Mouse (Mus musculus) spleen, postnatal 4 days (tissue): ENCODE results near the gene Cdca7l.
"Not testable (repeated sequence)": the region's sequence is repeated elsewhere in the genome, so short reads cannot be mapped to it uniquely, and the experiment has no call there.

Experiments
- DNase-seq, 2 experiments: peaks; one replicate each; pipeline ENCODE4 v3.0.0; 2022; ENCODE audit warnings: low spot score in 2 of 2

The Cdca7l gene

DNA sequence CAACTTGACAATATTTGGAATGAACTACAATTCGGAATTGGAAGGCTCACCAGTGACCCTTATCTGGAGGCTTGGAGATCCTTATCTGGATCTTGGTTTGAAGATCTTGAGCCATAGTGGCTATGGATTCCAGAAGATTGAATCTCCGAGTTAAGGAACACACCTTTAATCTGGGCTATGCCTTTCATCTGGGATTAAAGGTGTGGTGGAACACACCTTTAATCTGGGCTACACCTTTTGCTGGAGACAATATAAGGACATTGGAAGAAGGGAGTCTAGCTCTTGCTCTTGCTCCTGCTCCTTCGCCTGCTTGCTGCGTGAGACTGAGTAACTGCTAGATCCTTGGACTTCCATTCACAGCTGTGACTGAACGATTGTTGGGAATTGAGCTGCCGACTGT is at the start of gene Cdca7l:
TSS of gene Cdca7l (plus strand) at position 301 of the 400 bp plus-strand sequence.
- not testable (repeated sequence) for DNase-seq

DNA sequence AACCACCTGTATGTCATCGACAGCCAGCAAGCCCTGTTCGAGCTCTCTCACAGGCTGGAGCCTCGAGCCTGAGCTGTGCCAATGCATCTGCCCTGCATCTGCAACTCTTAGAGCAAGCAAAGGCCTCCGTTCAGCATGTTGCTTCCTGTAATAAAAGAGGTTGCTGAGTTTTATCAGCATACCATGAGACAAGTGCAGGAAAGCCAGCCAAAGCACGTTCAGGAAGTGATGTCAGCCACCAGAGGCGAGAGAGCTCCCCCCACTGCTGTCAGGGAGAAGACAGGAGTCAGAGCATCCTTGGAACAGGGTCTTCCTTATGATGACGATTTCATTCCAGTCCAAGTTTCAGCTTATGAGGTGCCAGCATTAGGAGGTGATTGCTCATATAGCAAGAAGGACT is 48.1 kb upstream of the Cdca7l start:
- DNase-seq = no peak

DNA sequence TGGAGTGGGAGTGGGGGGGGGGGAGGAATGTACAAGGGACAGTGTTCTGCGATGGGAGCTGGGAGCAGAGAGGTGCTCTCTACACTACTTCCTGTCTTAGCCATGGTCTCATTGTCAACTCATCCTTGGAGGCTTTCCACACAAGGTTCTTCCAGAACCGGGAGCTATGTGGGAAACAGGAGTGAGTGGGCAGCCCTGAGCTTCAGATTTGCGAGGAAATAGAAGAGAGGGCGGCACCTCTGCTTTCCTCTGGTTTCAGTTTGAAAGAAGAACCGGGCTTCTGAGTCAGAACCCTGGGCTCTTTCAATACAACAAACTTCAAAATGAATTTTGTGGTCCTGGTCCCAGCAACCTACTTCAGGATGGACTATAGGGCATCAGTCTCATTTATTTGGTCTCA is 43.7 kb upstream of the Cdca7l start:
- no peak for DNase-seq

DNA sequence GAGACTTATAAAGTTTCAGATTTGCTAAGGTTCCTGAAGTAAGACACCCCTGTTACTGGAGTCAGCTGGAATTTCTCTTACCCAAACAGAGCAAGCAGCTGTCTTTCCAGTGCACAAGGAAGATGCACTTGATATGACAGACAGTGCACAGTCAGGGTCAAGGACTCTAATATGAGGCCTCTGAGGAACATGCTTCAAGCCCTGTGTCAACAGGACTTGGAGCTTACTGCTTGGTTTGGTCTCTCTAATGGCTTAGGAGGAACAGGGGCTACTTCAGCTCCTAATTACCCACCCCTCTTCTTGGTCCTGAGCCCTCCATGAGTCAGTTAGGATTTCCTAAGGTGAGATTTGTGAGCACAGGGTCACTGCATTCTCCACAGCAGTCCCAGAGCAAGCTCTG is 43.2 kb upstream of the Cdca7l start:
- no peak for DNase-seq

DNA sequence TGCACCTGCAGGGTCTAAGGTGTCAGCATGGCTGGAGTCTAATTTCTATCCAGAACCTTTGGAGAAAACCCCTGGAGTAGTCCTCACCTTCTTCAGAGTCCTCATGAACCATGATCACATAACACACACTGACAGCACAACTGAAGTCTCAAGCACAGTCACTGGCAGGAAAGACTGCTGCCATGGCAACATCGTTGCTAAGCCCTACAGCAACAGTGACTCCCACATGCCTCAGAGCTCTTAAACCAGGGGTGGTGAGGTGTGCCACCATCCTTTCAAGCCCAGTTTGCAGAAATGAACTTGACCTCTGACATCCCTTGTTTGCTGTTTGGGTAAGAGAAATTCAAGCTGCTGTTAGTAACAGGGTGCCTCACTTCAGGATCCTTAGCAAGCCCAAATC is 42.4 kb upstream of the Cdca7l start:
- no peak for DNase-seq

DNA sequence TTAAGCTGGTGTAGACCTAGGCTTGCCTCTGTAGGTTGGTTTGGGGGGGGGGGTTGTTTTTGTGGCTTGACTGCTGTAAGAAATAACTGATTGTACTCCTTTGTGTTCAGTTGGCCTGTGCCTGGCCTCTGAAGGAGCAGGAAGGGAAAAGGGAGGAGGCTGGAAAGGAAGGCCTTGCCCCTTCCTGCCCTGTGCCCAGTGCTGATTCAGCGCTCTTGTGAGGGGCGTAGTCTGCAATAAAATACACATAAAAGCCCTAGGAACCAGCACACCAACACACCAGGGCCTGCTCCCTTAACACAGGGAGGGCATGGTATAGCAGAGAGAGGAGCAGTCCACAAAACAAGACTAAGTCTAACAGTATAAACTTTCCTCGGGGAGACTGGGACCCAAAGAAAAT is 40.8 kb upstream of the Cdca7l start:
- DNase-seq = no peak

DNA sequence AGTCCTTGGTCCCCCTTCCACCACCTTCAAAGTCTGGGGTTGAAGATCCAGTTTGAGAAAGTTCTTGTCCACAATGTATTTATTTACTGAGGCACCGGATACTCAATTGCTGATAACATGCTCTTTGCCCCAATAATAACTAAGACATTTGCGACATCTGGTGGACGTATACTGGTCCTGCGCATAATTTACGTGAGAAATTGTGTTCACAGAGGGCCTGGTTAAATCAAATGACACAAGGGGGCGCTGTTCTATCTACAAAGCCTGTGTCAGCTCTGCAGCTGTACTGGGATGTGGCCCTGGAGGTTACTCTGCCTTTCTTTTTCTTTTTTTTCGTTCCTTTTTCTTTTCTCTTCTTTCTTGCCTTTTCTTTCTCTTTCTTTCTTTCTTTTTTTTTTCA is 39.2 kb upstream of the Cdca7l start:
- DNase-seq = peak; percentile 67 to 75

DNA sequence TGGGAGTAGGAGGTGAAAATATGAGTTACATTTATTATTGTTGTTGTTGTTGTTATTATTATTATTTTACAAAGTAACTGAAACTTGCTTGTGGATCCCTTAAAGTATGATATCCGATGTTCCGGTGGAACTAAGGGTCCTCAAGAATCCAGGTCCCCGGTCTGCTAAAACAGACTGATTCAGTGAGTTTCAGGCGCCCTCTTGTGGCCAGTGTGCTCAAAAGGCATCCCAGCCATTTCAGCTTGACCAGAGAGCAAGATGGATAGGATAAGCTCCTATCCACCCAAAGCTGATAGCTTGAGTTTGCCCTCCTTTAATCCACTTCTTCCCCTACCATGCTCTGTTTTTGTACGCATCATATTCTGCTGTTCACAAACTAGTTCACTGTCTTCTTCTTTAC is 35.0 kb upstream of the Cdca7l start:
- peak; percentile 43 to 80 for DNase-seq

DNA sequence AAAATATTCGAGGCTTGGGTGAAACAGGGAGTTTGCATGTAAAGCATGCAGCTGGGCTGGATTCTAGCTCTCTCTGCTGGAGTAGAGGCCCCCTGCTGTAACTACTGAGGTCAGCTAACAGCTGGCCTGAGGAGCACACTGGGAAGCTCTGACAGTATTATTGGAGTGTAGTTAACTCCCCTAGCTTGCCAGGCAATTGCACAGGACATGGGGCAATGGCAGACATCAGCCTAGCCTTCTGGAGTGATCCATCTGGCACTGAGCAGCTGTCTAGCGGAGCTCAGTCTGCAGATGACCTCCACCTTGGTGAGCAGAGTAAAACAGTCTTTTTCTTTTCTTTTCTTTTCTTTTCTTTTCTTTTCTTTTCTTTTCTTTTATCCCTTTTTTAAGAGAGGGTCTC is 33.9 kb upstream of the Cdca7l start:
- no peak for DNase-seq

DNA sequence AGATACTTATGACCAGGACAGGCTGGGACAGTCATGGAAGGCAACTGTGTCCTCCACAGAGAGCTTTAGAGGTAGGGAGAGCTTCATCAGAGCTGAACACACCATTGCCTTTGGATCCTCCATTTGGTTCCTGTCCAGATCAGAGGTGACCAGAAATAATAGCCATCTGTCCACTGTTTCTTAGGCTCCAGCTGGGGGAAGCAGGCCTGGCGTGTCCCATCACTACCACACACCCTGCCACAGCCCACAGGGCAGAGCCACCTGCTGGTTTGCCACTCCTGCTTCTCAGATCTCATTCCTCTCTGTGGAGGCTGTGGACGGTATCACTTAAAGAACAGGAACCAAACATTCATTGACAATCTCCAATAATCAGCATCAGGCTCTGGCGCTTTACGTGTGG is 32.9 kb upstream of the Cdca7l start:
- no peak for DNase-seq

DNA sequence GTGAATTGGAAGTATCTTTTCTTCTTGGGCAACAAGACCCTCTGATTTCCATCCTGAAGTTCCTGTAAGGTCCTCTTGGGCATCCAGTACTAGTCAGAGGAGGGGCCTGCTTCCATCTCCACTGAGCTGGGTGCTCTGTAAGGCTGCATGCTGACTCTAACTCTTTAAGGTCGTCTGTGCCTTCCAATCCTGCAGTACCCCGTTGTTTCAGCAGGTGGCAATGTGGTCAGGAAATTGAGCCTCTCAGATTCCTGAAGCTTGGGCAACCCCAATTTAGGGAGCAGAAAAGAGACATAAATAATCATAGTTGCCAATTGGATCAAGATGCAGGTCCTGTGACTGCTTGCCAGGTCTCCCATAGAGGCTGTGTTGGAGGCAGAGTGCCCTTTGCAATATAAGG is 31.5 kb upstream of the Cdca7l start:
- peak; percentile 42 to 81 for DNase-seq

DNA sequence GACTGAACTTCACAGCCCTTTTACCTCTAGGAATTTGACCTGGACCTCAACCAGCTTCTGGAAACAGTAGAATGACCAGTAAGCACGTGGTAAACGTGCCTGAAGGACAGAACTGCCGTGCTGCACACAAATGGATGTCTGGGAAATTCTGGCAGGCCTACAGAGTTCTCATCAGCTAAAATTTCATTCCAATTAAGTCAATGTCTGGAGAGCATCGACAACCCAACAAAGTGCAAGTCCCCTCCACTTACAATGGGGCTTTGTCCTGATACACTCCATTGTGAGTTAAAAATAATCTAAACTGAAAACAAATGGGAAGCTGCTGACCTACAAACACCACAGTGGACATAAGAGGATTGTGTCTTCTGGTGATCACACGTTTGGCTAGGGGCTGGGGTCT is 27.2 kb upstream of the Cdca7l start:
- no peak for DNase-seq

DNA sequence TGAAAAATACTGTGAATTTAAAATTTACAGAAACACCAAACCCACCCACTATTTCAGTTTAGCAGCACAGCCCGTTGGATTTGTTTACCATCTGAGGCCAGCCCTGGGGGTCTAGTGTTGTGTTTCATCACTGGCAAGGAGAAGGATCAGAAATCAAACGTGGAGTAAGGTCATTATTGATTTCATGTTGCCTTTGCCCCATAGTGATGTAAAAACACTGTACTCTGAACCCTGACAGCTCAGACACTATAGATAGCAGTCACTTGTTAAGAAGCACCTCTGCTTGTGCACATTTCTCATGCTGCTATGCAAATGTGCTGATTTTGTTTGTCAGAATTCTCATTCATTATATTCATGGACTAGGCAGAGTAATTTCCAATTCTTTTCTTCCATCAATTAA is 22.7 kb upstream of the Cdca7l start:
- DNase-seq = no peak

DNA sequence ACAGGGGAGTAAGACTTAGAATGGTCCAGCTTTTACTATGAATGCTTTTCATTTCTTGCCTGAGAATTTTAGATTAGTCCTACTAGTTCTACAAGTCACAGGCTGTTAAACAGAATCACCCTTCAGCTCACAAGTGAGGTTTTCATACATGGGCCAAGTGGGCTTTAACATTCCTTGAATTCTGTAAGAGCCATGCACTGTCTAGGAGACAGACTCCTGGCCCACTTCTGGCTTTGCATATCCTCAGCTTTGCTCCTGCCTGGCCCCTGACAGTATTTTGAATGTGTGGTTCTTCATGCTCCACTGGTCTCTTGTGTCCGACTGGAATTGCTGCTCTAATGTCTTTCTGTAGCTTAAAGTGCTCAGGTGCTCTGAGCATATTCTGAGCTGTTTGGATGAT is 20.7 kb upstream of the Cdca7l start:
- DNase-seq = no peak

DNA sequence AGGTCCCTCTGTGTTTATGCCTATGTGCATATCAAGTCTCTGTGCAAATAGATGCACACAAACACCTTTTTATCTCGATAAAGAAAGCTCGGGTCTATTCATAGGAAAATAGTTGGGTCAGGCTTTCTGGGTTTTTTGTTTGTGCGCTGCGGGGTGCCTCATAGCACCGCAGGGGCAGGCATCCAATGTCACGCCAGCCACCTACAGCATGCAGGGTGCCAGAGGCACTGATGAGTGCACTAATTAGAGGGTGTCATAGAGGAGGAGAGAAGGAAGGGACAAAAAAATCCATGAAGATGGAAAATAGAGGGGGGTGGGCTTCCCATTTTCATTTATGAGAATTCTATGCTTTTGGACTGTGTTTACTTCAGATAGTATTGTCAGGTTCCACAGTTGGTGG is 17.5 kb upstream of the Cdca7l start:
- DNase-seq = no peak

DNA sequence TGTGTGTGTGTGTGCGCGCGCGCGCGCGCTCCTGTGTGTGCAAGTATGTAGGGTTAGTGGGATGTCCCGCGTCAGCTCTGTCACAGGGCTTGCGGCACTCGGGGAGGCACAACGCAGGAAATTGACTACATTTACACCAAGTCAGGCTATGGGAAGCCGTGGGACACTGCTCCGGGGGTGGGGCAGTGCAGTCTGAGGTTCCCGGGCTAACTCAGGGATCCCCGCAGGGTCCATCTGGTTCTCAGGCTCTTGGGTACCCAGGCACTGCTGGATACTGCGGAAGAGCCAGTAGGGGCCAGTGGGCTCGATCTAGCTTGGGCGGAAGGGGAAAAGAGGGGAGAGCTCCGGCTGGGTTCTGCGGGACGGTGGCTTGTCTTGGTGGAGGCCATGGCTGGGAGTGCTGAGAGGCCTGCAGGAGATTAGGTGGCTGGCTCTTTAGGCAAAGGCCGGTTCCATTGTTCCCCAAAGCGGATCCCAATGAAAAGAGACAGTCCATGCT is 15.5 kb upstream of the Cdca7l start:
- DNase-seq = no peak

DNA sequence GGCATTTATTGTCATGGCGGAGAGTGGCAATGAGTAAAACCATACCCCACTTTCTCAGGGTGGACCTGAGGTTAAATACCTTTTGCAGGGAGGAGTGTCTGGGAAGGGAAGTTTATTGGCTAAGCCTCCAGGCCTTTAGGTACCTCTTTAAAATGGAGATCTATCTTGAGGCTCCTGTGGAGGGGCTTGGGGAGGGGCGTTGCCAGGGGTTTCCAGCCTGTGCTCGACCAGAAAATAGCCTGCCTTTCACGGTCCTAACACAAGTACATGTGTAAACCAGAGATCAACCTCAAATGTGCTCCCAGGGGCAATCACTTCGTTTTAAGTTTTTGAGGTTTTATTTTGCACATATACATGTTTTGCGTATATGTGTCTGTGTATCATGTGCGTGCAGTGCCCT is 15.1 kb upstream of the Cdca7l start:
- no peak for DNase-seq

DNA sequence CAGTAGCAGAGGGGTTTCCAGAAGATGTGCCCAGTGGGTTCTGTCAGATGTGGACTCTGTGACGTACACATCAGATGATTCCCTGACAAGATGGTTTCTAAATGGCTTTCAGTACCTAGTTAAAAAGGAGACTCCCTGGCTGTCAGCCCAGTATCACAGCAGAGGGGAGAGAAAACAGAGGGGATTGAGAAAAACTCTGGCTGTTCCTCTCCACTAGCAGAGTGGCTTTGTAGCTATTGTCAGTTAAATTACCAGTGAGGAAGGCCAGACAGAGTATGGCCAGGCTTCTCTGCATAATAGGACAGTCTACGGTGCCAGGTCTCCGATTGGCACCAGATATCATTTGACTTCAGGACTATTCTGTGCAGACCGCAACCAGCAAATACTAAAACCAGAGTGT is 8.8 kb upstream of the Cdca7l start:
- no peak for DNase-seq

DNA sequence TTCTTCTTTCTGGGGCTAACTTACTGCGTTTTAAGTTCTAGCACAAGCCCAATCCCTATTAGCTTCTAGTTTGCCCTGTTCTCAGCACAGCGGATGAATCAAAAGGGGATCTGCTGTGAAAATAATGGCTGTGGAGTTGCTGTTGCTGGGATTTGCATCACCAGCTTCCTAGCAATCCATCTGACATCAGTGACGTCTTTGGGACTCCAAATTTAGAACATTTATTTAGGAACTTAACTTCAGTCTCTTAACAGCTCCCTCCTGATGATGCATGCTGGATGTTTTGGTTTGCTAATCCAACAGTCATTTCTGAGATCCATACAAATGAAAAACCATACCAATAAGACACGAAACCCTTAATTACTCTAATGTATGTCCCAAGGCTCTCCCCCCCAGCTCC is 1.5 kb downstream of the Cdca7l start:
- DNase-seq = no peak

DNA sequence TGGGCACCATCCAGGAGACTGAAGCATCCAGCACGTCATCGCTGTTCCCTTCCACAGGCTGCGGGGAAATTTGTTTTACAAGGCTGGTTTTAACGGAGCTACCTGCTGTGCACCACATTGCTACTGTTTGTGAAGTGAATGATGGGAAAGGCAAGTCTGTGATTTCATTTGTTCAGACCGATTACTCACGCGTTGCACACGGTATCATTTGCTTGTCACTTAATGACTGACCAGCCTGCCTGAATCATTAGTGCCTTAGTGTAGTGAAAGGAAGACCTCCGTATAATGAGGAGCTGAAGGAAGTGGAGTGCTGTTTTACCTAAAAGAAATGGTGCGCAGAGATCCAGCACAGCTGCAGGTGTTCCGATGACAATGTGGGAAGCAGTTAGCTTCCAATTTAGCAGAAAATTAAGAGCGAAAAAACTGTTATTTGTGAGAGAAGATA is 1.9 kb downstream of the Cdca7l start:
- no peak for DNase-seq

DNA sequence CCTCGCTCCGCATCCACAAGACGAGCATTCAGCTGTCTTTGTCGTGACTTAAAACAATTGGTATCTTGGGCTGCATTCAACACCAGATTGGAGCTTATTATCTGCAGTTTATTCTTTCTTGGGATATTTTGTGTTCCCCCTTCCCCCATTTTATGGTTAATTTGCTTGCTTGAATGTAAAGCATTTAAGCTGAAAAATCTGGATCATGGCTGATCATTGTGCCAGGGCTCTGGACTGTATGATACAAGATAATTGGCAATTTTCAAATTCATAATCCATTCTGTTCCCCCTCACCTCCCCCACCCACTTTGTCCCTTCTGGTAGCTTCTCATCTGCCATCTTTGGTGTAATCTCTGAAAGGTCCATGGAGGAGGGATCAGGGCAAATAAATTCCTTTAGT is 2.4 kb downstream of the Cdca7l start:
- no peak for DNase-seq

DNA sequence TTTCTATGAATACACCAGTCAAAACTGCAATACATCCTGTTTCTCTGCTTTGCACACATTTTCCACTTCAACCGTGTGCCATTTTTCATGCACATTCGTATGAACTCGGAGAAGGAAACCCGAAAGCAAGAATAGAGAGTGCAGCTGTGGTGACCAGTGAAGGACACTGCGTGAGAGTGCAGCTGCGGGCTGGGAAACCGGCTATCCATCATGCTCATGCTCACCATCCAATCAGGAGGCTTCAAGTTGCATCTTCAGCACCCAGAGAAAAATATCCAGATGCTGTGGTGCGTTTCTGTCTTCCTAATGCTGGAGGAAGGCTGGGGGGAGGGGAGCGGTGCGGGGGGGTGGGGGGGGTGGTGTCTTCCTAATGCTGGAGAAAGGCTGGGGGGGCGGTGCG is 3.5 kb downstream of the Cdca7l start:
- no peak for DNase-seq

DNA sequence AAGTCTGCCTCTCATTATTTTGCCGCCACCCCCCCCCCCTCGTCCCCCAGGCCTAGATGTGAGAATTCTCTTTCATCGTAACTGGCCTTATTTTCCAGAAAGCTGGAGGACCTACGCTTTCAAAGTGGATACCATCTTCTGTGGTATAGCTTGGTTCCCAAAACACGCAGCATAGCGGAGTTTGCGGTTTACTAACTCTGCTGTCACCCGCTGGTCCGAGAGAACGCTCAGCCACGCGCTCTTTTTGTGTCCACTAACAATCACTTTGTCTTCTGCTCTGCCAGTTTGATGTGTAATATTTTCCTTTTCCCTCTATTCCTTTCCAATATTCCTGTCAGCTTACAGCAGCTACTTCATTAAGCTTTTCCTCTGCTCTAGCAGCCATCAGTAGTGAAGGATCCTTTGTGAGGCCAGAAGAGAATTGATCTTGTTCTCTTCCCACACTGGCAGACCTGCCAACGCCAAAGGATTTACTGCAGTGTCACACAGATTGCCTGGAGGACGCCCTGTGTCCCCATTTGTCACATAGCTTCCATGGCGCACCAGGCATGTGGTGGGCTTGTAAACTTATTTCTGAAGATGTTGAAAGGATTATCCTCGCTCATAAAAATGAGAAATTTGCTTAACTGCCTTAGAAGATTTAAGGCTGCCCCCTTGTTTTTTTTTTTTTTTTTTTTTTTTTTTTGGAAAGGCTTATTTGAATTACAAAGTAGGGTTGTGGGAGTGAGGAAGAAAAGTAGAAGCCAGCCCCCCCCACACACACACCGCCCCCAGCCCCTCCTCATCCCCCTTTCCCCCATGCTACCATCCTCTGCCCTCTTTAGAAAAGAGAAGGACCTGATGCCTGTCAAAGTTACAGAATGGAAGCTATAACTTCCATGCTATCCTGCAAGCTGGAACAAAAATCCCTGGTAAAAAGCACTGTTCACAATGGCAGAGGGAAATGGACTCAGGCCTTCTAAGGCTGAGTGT is 4.6 kb downstream of the Cdca7l start:
- no peak for DNase-seq
